Mouse (Mus musculus) retina, embryonic 14.5 days (tissue): ENCODE measurements around the gene Rint1.
A peak's percentile ranks its signal among the peaks of the same experiment; 100 is the strongest.

Source experiments
- DNase-seq: peaks from one replicate; pipeline ENCODE4 v3.0.0-alpha.2; 2015; ENCODE audit warnings: low spot score

The Rint1 gene

DNA sequence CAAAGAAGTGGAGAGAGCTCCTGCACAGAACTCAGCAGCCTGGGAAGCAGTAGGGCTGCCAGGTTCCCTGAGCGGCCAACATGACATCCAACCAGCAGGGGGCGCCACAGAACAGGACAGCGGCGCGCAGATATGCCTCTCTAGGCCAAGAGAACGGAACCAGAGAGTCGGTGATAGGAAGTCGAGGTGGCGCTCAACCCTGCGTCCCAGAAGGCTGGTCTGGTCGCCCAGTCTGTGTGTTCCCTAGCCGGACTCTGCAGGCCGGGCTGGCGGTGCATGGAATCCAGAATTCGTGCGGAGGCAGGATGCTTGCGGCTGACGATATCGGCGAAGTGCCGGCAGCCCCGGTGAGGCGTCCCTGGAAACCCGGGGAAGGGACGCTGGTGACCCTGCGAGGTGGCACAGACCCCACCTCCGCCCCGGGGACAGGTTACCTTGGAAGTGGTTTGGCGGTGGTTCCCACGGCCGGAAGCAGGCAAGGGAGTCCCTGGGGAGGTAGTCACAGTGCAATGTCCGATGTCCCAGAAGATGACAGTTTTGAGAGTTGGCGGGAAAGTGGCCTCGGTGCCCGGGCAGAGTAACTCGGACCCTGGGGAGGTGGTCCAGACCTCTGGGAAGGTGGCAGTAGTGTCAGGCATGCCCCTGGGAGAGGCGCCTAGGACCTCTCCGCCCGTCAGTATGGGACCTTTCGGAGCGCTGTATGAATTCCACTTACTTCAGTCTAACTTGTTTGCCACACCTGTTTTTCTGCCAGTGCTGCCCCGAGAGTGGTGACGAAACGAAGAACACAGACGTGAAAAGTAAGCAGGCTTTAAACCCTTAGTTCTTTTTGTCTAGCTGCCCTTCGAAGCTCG is at the start of gene Rint1:
Rint1 (plus strand) TSS at position 176 of the 854 bp plus-strand sequence.
- peak; percentile 99 for DNase-seq

DNA sequence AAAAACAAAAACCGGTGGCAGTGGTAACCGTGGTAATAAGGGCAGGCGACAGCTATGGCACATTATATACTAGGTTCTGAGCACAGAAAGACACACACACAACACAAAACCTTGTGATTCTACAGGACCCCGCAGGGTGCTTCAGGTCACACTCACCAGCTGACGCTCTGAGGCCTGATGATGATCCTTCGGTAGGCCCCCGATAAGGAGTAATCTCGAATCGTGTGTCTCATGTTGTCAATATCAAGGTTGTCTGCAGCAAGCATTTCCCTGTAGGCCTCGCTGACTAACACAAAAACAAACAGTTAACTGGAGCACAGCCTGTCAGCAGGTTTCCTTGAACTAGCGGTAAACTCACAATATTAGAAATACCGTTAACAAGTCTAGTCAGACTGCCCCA is 44.2 kb upstream of the Rint1 start:
- DNase-seq, result no peak

DNA sequence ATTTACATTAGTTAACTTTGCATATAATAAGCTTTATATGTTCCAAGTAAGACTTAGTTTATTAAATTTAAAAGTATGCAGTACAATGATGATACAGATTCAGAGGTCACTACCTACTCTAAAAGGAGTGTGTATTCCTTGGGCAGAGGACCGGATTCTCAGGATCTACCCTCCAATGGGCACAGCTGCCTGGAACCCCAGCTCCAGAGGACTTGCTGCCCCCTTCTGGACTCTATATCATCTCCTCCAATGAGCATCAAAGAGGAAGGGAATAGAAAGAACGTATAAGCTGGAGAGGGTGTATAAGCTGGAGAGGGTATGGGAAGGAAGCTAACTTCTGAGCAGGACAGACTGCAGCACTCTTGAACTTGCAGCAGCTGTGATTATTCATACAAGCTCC is 37.6 kb upstream of the Rint1 start:
- no peak for DNase-seq

DNA sequence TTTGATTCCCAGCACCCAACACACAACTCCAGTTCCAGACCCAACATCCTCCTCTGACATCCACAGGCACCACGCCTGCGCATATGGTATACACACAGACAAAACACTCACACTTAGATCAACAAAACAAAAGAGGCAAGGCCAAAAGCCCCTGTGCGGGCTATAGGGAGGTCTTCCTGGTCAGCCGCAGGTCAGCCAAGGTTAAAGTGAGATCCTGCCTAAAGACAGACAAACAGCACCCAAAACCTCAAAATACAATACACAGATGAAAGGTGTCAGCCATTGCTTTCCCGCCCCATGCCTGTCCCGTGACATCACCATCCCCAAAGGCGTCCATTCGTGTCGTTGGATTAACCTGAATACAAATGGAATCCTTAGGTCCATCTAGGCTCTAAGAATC is 31.9 kb upstream of the Rint1 start:
- no peak for DNase-seq

DNA sequence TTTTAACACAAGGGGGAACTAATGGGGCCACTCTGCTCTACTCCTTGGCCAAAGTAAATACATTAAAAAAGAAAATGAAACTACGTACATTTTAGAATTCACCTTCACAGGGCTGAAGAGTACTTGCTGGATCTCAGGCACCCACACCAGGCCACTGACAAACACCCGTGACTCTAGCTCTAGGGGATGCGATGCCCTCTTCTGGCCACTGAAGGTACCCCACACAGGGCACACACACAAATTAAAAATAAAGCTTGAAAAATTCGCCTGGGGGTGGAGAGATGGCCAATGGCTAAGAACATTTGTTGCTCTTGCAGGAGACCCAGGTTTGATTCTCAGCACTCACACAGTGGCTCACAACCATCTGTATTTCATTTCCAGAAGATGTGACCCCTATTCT is 31.1 kb upstream of the Rint1 start:
- no peak for DNase-seq

DNA sequence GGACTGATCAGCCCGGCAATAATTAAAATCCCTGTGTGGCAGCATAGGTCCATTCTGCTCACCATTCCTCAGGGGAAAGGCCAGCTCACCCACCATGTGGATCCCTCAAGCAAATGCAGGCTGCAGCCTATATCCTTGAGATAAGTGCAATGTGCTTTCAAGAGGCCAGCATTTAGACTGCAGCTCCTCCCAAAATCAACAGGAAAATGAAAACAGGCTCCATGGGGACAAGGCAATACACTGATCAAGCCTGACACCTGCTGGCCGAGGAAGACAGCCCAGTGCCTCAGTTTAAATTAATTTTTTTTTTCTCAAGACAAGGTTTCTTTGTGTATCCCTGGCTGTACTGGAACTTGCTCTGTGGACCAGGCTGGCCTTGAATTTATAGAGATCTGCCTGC is 28.9 kb upstream of the Rint1 start:
- DNase-seq, result peak; percentile 53

DNA sequence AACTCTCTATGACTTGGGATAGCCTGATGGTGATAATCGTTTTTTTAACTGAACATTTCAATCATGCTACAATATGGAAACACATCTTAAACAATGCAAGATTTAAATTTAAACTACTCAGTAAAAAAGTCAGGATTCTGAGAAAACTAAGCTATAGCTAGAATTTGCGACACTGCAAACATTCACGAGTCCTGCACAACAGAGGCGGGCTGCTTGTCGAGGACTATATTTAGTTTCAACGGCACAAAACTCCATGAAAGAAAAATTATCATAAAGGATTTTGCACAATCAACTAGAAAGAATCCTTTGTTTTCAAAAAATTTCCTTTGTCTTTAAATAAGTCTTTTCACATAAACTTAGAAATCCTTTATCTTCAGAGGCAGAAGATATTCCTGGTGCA is 25.0 kb upstream of the Rint1 start:
- DNase-seq, result no peak

DNA sequence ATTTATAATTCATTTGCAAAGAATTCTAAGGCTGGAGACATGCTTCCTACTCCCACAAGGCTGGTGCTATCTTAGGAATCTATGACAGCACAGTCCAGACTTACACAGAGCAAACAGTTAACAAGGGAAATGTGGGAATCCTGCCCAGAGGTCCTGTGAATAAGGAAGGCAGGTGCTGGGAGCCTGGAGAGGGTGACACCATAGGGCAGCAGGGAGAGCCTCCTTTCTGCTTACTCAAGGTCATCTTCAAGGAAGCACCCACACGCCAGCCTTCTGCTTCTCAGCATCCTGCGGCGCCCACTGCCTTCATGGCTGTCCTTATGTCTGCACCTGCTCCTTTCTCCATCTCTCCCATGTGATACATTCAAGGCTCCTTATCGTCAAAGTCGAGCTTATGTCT is 23.0 kb upstream of the Rint1 start:
- no peak for DNase-seq

DNA sequence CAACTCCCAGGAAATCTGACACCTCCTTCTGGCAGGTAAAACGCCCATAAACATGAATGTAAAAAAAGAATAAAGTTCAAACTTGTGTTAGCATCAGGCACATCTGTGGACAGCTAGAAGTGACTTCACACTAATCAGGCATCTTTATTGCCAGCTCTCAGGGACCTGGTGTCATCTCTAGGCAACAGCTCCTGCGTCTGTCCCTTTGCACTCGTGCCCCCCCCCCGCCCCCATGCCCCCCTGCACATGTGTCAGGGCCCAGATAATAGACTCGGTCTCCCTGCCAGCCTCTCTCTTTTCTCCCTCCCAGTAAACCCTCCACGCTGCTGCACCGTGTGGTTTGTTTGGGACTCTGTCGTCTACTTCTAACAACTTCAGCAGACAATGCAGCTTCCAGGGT is 16.4 kb upstream of the Rint1 start:
- no peak for DNase-seq

DNA sequence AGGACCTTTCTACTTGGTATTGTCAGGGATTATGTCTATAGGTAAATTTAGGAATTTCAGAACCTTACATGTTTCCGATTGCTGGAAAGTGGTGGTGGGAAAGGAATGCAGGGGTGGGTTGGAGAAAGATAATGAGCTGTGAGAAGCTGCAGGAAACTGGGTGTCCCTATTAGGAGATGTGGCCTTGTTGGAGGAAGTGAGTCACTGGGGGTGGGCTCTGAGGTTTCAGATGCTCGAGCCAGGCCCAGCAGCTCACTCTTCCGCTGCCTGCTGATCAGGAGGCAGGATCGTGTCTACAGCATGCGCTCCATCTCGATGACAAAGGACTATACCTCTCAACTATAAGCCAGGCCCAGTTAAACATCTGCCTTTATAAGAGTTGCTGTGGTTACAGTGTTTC is 13.3 kb upstream of the Rint1 start:
- no peak for DNase-seq

DNA sequence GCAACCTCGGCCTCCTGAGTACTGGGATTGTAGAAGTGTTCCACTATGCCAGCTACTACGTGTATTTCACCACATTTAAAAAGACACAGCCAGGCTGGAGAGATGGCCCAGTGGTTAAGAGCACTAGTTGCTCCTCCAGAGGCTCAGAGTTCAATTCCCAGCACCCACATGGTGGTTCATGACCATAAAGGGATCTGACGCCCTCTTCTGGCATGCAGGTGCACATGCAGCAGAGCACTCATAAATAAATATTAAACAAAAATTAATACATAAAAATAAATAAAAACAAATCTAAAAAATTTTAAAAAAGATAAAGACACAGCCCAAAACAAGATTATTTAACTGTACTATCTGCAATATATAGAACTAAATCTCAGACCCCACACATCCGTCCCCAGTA is 7.0 kb upstream of the Rint1 start:
- no peak for DNase-seq

DNA sequence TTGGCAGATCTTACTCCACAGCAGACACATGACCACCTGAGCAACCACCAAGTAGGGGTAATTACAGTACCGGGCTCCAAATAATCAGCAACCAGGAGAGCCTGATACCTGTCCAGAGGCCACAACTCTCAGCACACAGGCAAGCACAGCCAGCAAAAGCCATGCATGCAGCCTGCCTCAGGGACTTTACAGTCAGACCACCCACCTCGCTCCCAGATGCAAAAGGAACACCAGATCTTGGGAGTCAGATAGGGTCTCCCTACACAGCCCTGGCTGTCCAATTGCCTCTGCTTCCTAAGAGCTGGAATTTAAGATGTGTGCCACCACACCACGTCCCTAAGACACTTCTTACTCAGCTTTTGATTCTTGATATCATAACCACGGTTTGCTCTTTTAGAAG is 6.3 kb upstream of the Rint1 start:
- DNase-seq, result no peak

DNA sequence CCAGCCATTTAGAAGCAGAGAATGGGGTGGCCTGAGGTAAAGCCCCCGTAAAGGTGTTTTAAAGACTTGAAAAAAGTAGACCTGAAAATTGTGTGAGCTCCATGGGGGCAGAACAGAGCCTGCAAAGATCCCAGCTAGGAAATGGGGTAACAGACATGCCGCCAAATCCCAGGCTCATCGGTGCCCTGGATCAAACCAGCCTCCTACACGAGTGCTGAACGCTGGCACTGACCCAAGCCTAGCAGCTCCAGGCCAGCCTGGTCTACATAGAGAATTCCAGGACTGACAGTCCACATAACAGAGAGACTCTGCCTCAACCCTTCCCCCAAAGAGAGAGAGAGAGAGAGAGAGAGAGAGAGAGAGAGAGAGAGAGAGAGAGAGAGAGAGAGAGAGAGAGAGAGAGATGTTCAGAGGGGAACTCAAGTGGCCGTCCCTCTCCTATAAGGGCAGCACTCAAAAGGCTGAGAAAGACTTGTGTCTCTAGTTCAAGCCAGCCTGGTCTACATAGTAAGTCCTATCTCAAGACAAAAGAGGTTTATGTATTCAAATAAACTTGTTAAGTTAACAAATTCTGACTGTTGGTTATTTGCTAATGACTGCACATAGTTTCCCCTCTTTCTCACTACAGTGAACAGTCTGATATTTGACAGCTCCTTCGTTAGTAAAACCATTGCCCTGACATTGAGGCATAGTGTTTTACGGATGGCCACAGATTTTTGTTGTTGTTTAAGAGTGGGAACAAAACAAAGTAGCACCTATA is 5.3 kb upstream of the Rint1 start:
- no peak for DNase-seq

DNA sequence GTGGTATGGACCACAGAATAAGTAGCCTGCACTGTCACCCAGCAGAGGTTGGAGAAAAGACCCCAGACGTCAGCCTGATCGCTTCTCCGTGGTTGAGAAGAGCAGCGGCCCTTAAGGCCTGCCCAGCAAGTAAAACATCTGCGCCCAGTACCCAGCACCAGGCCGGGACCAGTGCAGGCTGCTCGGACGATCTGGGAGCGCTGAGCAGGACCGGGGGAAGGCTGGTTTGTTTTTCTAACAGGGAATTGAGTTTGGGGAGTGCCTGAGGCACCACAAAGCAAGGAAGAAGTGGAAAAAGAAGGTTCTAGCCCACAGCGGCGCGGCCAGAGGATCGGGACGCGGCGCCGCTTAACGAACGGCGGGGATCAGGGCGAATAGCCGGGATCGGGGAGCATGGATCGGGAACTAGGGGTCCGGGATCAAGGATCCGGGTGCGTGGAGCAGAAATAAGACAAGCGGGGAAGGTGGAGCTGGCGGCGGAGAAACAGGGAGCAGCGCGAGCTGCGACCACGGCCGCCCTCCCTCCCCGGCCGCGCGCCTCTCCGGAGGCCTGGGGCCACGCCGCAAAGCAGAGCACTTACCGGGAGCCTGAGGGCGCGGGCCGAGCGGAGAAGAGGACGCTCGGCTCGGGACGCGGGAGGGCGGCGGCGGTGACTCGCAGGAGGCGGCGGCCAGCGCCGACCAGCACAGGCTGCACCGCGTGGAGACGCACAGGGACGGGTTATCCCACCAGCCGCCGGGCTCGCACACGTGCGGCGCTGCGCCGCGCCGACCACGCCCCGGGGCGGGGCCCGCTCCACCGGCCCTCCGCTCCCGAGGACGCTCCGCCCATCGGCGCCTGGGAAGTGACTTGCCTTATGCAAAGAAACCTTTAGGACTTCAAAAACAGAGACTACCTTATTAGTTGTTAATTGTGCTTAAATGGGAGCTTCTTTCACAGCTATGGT is 4.3 kb upstream of the Rint1 start, which contains the start of gene Pus7:
Pus7 (minus strand) TSS at position 781 of the 947 bp plus-strand sequence.
- DNase-seq, result peak; percentile 87

DNA sequence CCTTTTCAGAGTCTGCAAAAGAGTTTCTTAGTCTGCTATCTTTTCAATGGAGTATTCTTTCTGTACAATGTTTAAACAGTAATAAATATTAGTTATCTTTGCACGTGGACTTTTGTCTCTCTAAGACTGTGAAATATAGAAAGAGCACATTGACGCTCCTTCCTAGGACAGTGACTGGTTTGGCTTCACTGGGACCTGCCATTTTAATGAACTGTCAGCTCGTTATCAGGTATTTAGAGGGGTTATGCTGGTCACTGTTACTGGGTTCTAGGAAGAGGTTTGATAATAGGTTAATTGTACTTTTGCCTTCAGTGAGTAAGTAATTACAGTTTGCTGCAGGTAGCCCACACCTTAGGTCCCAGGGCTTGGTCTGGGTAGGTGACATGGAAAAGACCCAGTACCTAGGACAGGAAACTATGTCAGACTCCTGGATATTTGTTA is 899 bp downstream of the Rint1 start:
- no peak for DNase-seq

DNA sequence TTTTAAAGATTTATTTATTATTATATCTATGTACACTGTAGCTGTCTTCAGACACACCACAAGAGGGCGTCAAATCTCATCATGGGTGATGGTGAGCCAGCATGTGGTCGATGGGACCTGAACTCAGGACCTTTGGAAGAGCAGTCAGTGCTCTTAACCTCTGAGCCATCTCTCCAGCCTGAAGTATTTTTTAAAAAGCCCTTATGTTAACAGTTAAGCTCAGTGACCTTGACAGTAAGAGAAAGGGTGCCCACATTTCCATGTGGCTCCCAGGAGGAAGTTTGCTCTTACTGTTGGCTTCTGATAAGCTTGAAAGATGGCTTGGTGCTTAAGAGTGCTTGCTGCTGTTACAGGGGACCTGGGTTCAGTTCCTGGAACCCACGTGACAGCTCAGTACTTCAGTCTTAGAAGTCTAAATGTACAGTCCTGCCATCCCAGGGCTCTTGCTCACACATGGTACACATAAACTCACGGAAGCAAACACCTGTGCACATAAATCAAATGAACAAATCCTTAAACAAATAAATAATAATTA is 1.6 kb downstream of the Rint1 start:
- no peak for DNase-seq

DNA sequence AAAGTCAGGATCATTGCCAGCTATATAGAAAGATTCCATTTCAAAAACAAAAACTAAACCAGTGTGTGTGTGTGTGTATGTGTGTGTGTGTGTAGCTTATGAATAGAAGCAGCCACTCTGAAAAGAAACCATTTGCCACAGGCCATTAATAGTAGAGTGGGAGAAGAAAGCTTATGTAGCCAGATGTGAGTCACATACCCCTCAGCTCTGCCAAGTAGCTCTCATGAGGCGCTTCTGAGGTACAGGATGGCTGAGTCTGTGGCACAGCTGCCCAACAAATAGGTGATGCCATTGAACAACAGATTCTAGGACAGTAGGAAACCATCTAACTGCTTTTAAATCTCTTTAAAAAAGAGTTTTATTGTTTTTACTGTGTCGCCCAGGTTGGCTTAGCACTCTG is 5.2 kb downstream of the Rint1 start:
- DNase-seq, result no peak

DNA sequence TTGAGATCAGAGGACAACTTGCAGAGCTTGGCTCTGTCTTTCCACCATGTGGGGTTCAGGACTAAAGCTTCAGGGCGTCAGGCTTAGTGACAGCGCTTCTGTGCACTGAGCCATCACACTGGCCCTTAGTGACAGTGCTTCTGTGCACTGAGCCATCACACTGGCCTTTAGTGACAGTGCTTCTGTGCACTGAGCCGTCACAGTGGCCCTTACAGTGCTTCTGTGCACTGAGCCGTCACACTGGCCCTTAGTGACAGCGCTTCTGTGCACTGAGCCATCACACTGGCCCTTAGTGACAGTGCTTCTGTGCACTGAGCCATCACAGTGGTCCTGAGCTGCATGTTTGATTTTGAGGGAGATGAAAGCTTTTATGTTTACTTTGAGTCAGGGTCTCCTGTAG is 27.3 kb downstream of the Rint1 start:
- DNase-seq, result peak; percentile 49

DNA sequence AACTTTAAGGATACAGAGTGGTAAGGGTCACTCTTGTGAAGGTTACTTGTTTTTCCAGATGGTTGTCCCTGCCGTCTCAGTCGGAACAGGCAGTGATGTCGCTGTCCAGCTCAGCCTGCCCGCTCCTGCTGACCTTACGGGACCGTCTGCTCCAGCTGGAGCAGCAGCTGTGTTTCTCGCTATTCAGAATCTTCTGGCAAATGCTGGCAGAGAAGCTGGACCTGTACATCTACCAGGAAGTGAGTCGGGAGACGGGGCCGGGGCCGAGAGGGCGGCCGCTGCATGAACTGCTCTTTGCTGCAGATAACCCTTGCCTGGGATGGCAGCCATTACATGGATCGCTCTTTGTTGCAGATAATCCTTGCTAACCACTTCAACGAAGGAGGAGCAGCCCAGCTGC is 29.2 kb downstream of the Rint1 start:
- no peak for DNase-seq

DNA sequence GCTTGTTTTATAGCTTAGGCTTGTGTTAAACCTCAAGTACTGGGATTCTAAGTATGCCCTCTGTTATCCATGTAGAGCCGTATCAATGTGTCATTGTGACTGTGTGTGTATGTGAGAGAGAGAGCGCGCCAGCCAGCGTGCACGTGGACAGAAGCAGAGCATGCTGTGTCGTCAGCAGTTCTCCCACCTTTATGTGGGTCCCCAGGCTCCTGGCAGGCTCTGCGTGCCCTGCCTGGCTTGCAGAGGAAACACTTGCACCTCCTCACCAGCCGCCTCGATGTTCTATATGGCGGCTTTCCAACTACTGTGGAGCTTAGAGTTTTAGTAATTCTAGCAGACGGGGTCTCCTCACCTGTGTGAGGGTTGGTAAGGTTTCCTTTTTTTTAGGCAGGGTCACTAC is 34.8 kb downstream of the Rint1 start:
- DNase-seq, result no peak

DNA sequence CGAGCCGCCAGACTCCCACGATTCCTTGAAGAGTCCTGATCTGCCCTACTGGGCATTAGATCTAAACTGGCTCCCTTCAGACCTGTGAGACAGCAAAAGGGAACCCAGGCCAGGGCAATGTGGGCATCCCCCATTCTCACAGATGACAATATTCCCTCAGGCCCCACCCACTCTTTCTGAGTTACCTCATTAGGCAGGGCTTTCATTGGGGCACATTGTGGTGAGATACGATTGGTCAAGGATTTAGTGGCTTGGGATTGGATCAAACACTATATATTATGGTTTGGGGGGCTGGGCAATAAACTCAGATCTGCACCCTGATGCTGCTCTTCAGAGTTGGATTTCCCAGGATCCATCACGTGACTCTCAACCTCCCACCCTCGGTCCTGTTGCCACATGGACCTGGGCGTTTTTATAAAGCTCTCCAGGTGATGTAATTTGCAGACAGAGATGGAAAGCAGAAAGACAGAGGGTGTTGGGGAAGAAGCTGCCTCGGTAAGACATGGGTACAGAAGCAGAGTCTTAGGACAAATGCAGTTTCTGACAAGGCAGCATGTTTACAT is 36.7 kb downstream of the Rint1 start:
- DNase-seq, result no peak
